Mouse (Mus musculus): ENCODE data around the gene Olfr635.
"Not testable (repeated sequence)": the region's sequence is repeated elsewhere in the genome, so short reads cannot be mapped to it uniquely, and the experiment has no call there.

Gene Olfr635

GRCm38 (mm10) chr7:103970852-103971251, at the start of gene Olfr635:
Gene Olfr635, plus strand, starts transcription at chr7:103971152.
- DNase-seq, result no peak

GRCm38 (mm10) chr7:103928525-103928924, 42.4 kb upstream of the Olfr635 start, which contains the start of gene Olfr631:
Gene Olfr631, plus strand, starts transcription at chr7:103928825.
- DNase-seq, result no peak

GRCm38 (mm10) chr7:103934264-103934663, 36.7 kb upstream of the Olfr635 start, which contains the start of gene Olfr632:
Gene Olfr632, plus strand, starts transcription at chr7:103934347.
- no peak for DNase-seq

- no peak for DNase-seq
These were observed 28.2 kb upstream of the Olfr635 start for GRCm38 (mm10) chr7:103942730-103943129.

- no peak for DNase-seq
These were observed 26.8 kb upstream of the Olfr635 start, which contains the start of gene Olfr633 for GRCm38 (mm10) chr7:103944137-103944536. Gene Olfr633, plus strand, starts transcription at chr7:103944437.

GRCm38 (mm10) chr7:103966873-103967272, 4.1 kb upstream of the Olfr635 start:
- not testable (repeated sequence) for DNase-seq

GRCm38 (mm10) chr7:103971782-103972181, 830 bp downstream of the Olfr635 start:
- DNase-seq, result no peak

- no peak for DNase-seq
These were observed 27.5 kb downstream of the Olfr635 start, which contains the start of gene Olfr638 for GRCm38 (mm10) chr7:103998446-103998845. Gene Olfr638, plus strand, starts transcription at chr7:103998746.

GRCm38 (mm10) chr7:103999124-103999523, 28.2 kb downstream of the Olfr635 start:
- DNase-seq, result no peak

GRCm38 (mm10) chr7:104017203-104017602, 46.3 kb downstream of the Olfr635 start, which contains the start of gene Olfr639:
Gene Olfr639, minus strand, starts transcription at chr7:104017303.
- no peak for DNase-seq

GRCm38 (mm10) chr7:104018953-104019352, 48.0 kb downstream of the Olfr635 start:
- DNase-seq, result no peak

GRCm38 (mm10) chr7:104021651-104022050, 50.7 kb downstream of the Olfr635 start:
- DNase-seq, result no peak

- DNase-seq, result no peak
These were observed 54.5 kb downstream of the Olfr635 start, which contains the start of gene Olfr640 for GRCm38 (mm10) chr7:104025473-104025872. Gene Olfr640, minus strand, starts transcription at chr7:104025573.

GRCm38 (mm10) chr7:104026978-104027377, 56.0 kb downstream of the Olfr635 start:
- DNase-seq, result no peak

- no peak for DNase-seq
These were observed 64.2 kb downstream of the Olfr635 start, which contains the start of gene Olfr641 for GRCm38 (mm10) chr7:104035145-104035544. Gene Olfr641, plus strand, starts transcription at chr7:104035445.

Measured in right cerebral cortex, postnatal 25 days (tissue).